Mouse (Mus musculus) layer of hippocampus, postnatal 25 days (tissue): ENCODE measurements around the gene Mllt3. TPM values are rescaled to one million over a fixed set of nuclear protein-coding genes. Genes with fewer than 3 reads are reported as not detected.
A peak's percentile ranks its signal among the peaks of the same experiment; 100 is the strongest.

ENCODE experiments used
- DNase-seq, 2 experiments: peaks; one replicate each; pipeline ENCODE4 v3.0.0; 2022; ENCODE audit warnings: mixed read lengths in 2 of 2, low spot score in 1 of 2; ENCODE audit errors: extremely low spot score in 1 of 2
- total RNA-seq, 2 experiments: library from RNA; stranded (reverse); gene quantifications; 2 replicates each; pipeline ENCODE4 v1.2.3; 2021

Mllt3 gene
- total RNA-seq: 10 to 100 TPM; 41.1 to 49.8 TPM

GRCm38 (mm10) chr4:88033216-88033653 lies at the start of gene Mllt3:
Gene Mllt3, minus strand, starts transcription at chr4:88033364.
- DNase-seq: peak; percentile 85

- DNase-seq: no peak
These were observed 49.2 kb upstream of the Mllt3 start for GRCm38 (mm10) chr4:88082381-88082780.

- DNase-seq: no peak
These were observed 48.7 kb upstream of the Mllt3 start for GRCm38 (mm10) chr4:88081885-88082284.

- DNase-seq: no peak
These were observed 48.3 kb upstream of the Mllt3 start for GRCm38 (mm10) chr4:88081417-88081816.

GRCm38 (mm10) chr4:88078983-88079382 lies 45.8 kb upstream of the Mllt3 start:
- DNase-seq: no peak

GRCm38 (mm10) chr4:88075388-88075787 lies 42.2 kb upstream of the Mllt3 start:
- no peak for DNase-seq

- DNase-seq: no peak
These were observed 13.1 kb upstream of the Mllt3 start for GRCm38 (mm10) chr4:88046280-88046679.

- no peak for DNase-seq
These were observed 12.0 kb upstream of the Mllt3 start for GRCm38 (mm10) chr4:88045151-88045550.

GRCm38 (mm10) chr4:88035361-88035760 lies 2.2 kb upstream of the Mllt3 start:
- DNase-seq: peak in 1 of 2 experiments; percentile 7

- DNase-seq: peak in 1 of 2 experiments; percentile 7
These were observed 1.4 kb upstream of the Mllt3 start for GRCm38 (mm10) chr4:88034387-88035157.

GRCm38 (mm10) chr4:88033729-88034386 lies 694 bp upstream of the Mllt3 start:
- peak in 1 of 2 experiments; percentile 7 for DNase-seq

GRCm38 (mm10) chr4:88032151-88033098 lies 739 bp downstream of the Mllt3 start:
- peak; percentile 48 to 62 for DNase-seq

- DNase-seq: peak; percentile 20 to 34
These were observed 1.7 kb downstream of the Mllt3 start for GRCm38 (mm10) chr4:88031211-88032150.

- no peak for DNase-seq
These were observed 9.6 kb downstream of the Mllt3 start for GRCm38 (mm10) chr4:88023567-88023966.

GRCm38 (mm10) chr4:88022623-88023022 lies 10.5 kb downstream of the Mllt3 start:
- no peak for DNase-seq

GRCm38 (mm10) chr4:88020421-88020820 lies 12.7 kb downstream of the Mllt3 start:
- no peak for DNase-seq

- no peak for DNase-seq
These were observed 13.5 kb downstream of the Mllt3 start for GRCm38 (mm10) chr4:88019645-88020044.

GRCm38 (mm10) chr4:88017452-88018350 lies 15.5 kb downstream of the Mllt3 start:
- no peak for DNase-seq
